Mouse (Mus musculus) T-helper 17 cell (primary cell): Measurements from ENCODE around the gene Gm7879.

Source experiments
- in situ Hi-C, 2 experiments: fragments of 300-600 bp; cut with MboI, MseI; formaldehyde crosslinking; loops; 1 replicate in 1 of 2; 2 replicates in 1 of 2; pipeline ENCODE4 v1.15.1; 2025; ENCODE audit warnings: high pct_unique_total_duplicates in 2 of 2

Gm7879 gene

DNA sequence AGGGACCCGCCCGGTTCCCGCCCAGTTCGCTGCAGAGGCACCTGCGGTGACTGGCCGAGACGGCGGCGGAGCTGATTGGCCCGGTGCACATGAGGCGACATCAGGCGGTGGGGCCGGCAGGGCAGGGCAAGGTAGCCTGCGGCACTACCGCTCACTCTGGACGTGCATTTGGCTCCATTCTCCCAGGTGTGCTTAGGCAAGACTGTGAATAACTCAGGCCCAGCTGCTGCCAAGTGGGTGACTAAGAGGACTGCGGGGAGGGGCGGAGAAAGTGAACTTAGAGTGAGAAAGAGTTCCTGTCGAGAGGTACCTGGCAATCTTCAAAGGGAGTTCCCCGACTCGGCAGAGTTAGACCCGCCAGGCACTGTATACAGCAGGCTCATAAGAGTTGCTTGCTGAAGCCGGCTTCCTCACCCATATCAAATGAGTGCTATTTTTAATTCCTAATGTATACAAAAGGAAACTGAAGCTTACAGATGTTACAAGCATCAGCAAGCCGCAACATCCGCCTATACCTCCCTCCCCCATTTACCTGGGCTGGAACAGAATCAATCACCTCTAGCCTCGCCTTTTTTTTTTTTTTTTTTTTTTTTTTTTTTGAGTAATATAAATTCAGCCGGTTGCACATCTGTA is 35.3 kb downstream of the Gm7879 start:
- in situ Hi-C loops: loop anchor here (5.0 to 10.0 kb wide), 3 partner anchors 76 to 713 kb away; partner anchors contain the start of genes Cpeb2 (in 1 of the 2) and Tapt1 (in 1 of the 2)

DNA sequence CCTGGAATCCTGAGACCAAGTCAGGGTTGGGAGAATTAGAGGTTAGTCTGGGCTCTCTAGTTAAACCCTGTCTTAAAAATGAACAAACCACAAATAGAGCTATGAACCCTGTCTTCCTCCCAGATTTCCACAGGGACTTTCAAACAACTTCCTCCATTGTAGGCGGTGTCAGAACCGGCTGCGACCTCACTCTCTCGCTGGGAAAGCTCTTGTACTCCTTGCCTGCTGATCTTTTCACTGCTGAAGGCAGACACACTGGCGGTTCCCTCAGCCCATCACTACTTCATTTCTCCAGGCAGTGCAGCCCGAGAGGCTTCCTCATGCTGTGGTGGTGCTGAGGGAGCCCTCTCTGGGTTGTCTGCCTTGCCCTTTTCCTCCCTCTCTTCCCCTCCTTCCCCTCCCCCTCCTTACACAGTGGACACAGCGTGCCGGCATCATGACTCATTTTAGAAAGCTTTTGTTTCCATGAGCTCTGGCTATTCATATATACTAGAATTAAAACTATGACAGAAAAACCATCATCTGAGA is 35.9 kb downstream of the Gm7879 start:
- in situ Hi-C loops: loop anchor here (5.0 to 10.0 kb wide), 3 partner anchors 77 to 714 kb away; partner anchors contain the start of genes Cpeb2 (in 1 of the 2) and Tapt1 (in 1 of the 2)

DNA sequence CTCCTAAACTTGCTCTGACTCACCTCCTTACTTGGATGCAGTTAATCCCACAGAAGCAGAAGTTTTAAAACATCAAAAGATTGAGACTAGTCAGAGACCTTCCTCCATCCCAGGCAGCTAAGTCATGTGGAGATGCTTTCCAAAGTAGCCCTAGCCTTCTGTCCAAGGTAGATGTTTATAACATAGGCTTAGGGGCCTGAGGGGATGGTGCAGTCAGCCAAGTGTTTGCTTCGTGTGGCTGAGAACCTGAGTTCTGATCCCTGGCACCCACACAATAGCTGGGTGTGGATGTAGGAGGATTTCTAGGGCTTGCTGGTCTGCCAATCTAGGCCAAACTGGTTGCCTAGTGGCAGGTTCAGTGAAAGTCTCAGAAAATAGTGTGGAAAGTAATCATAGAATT is 40.3 kb downstream of the Gm7879 start:
- in situ Hi-C loops: no loop called here

DNA sequence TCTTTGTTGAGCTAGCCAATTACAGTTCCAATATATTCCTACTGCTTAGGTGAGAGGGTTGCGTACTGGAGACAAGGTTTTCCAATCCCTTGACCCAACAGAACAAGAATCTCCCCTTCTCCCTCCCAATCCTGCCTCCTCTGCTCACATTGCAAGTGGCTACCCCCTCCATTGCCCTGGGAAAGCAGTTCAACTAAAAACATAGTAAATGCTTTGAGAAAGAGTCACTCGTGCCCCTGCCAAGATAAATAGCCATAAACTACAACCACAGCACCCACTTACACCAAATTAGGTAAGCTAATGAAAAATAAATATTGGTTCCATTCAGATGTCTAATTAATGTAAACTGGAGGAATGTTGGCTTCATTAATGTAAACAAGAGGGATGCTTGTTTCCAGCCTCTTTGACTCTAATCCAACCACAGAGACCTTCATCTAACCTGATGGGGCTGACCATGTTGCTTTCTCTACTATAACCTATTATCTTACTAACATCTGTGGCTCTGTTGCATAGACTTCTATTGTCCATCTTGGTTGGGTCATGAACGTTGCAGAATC is 47.0 kb downstream of the Gm7879 start:
- in situ Hi-C loops: no loop called here

DNA sequence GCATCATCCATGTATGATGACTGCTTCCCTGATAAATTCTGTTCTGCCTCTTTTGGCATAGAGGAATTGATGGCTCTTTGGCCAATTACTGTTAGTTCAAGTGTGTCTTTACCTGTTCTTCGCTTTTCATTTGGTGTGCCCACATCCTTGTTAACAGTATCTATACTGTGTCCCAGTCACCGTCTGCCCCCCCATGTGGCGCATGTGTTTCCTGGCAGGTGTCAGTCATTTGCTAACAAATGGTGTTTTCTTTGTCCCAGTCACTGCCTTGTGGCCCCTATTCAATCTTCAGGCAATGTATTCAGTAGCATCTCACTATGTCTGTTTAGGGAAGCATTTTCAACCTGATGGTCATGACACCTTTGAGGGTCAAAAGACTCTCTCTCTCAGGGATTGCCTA is 48.1 kb downstream of the Gm7879 start:
- in situ Hi-C loops: no loop called here
